Mouse (Mus musculus) monocyte, adult 2 months (primary cell): ENCODE measurements around the gene Marco.

ENCODE experiments used
- DNase-seq, 2 experiments: peaks; one replicate each; pipeline ENCODE4 v3.0.0; 2022; ENCODE audit warnings: low spot score in 2 of 2, low read depth in 1 of 2

The Marco gene

DNA sequence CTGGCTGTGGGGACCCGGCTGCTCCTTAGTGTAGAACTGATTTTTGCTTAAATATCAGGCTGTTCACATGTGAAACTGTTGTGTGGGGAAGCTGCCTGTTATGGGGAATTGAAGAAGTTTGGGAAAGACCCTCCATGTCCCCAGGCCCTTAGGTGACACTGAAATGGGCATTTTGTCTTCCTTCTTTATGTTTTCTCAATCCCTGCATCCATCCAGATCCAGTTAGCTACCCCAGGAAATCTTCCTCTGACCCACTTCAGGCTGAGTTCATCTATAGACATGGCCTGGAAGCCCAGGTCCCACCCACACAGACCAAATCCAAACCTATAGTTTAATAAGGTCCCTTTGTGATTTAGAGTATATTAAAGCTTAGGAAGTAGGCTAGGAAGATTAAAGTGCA lies at the start of gene Marco:
TSS of gene Marco (minus strand) at position 101 of the 400 bp plus-strand sequence.
- no peak for DNase-seq

DNA sequence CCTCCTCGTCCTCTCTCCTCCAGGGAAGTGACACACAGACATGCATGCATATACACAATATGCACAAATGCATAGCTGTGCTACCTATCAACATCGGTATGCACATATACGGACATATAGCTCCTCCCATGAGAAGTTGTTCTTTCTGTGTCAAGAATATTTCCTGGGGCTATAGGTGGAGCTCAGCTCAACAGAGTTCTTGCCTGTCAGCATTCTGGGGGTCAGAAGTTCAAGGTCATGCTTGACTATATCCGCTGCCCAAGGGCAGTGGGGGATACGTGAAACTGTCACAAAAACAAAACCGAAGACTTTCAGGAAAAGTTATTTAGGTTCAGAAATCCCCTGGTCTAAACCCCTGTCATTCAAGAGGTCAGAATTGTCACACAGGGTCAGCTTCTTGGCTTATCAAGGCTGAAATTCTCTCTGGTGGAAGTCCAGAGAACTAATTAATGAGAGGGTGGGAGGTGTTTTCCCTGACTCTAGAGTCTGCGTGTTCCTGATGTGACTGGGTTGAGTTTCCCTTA lies 34.7 kb upstream of the Marco start:
- no peak for DNase-seq

DNA sequence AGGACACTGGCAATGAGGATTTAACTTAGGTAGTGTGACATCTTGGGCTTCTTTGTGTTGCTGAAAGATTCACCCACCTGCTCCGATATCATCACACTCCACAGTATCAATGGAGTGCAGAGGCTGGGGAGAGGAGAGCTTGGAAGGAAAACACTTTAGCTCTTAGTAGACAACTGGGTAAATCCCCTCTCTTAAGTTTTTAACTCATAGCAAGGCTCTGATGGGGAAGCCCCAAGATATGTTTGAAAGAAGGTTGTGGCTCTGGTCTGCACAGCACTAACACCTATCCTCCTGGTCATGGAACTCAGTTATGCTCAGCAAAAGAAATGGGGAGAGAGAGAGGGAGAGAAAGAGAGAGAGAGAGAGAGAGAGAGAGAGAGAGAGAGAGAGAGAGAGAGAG lies 32.2 kb upstream of the Marco start:
- no peak for DNase-seq

DNA sequence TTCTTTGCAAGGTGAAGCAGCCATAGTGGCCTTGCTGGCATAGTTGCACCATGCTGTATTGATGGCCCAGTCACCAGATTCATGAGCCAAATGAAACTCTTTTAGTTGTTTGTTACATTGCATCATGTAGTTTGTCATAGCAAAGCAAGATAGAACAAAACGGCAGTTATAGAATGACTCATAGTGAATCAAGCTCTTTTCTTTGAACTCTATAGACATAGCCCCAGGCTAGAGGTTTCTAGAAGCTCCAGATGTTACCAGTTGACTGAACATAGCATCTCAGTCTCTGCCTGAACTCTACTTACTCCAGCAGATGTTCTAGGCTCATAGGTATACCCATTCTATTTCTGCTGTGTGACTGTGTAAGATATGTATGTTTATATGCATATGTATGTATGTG lies 31.1 kb upstream of the Marco start:
- no peak for DNase-seq

DNA sequence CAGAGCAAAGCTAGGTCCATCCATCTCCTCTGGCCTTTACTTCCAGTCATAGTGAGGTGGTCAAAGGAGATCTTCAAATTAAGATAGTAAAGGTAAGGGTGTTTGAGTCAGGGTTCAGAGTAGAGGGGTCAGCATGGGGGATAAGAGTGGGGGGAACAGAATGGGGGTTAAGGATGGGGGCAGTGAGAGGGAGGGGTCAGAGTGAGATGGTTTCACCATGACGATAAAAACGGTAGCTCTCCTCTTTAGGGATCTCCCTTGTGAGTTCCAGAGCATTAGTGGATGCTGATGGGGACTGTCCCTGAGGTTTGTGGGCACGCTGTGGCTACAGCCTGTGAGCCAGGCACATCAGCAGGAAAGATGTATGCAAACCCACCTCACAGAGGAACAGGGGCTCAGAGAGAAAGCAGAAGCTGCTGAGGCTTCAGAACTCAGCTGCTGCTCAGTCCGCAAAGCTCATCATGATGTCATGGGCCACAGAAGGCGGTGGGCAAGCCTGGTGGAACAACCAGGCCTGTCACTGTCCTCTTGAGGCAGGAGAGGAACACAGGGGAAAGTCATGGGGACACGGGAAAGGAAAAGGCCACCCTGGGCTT lies 27.6 kb upstream of the Marco start:
- no peak for DNase-seq

DNA sequence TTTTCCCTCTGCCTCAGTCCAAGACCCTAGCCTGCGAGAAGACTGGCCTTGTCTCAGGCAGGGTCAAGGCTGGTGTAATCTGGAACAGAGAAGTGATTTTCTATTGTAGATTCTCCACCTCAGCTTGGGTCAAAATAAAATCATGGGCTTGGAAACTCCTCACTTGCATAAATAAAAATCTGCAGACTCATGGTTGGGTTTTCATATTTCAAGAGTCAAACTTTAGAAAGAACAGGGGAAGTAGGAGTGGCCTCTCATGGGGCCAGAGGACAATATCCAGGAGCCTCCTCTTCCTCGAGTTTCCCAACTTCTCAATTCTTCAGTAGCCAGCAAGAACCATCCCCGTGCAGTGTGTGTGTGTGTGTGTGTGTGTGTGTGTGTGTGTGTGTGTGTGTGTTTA lies 26.9 kb upstream of the Marco start:
- no peak for DNase-seq

DNA sequence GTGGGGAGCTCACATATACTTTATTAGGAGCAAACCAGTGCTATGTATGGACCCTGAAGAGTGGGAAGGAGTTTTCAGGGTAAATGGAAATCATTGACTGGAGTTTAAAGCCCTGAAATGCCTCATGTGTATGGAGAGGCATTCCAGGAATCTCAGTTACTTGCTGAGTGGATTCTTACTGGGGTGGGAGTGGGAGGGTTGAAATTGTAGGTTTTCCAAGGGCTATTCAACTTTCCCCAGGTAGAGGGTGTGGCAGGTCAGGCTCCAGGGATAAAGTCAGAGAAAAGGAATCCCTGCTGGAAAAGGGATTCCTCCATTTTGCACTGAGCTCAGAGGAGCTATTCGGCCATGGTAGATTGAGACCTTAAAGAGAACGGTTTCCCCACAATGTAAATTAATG lies 25.1 kb upstream of the Marco start:
- no peak for DNase-seq

DNA sequence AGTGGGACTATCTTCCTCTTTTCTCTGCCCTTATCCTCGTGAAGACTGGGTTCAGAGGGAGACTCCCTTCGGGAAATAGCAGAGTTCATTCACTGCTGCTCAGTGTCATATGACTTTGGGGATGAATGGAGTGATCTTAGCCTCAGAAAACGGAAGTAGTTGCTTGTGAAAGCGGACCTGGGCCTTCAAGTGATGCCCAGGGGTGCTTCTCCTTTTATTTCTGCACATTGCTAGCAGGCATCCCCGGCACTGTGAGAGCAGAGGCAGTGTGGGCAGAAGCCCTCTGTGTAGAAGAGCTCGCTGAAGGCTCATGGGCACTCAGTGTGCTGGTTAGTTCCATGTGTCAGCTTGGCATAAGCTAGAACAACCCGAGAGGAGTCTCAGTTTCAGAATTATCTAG lies 12.8 kb upstream of the Marco start:
- DNase-seq, result peak; percentile 29

DNA sequence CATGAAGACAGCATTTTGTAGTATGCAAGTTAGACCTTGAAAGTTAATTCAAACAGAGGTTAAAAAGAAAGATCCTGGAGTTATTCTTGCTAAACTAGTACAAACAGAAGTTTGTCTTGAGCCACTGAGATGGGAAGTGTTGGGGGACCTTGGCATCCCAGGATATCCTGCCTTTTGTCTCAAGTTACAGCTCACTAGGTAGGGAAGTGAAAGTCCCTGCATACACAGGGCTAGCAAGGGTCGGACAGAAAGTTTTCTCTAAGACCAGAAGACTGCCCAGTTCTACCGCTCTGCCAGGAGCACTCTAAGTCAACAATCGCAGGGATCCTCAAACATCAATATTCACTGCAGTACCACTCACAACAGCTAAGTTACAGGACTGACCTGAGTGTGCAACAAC lies 5.5 kb upstream of the Marco start:
- no peak for DNase-seq

DNA sequence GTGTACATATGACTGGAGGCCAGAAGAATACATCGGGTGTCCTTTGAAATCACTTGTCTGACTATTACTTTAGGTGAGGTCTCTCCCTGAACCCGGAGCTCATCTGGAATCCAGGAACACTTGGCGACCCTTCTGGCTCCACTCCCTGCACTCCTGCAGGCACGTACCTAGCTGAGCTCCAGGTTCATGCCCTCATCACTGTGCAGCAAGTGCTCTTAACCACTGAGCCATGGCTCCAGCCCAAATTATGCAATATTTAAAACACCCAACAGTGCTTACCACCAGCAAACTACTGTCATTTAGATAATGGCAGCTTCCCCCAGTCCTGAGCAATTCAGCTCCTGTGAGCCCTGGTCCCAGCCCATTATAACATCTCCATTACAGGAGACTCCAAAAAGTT lies 4.2 kb upstream of the Marco start:
- no peak for DNase-seq

DNA sequence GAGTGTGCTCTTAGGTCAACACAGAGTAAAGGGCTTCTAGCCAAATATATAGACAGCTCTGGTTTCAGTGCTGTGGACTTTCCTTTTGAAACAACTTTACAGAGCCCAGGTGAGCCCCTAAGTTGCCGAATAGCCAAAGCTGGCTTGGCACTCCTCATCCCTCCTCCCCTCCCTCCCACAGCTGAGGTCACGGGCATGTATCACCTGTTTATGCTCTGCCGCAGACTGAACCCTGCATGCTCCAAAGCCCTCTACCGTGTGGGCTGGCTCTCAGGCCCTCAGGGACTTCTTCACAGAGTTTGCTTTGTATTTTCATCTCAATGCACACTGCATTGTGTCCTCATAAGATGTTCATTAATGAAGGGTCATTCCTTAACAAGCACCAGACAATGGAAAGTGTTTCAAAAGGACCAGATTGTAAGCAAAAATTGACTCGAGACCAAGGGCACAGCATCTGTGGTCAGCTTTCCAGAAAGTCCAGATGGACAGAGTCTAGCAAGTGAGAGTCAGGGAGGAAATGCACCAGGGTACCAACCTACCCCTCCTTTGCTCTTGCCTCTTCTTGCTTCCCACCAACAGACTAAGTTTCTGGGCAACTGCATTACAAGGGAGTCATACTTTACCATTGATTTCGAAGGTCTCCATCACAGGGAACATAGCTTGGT lies 646 bp downstream of the Marco start:
- DNase-seq, result no peak

DNA sequence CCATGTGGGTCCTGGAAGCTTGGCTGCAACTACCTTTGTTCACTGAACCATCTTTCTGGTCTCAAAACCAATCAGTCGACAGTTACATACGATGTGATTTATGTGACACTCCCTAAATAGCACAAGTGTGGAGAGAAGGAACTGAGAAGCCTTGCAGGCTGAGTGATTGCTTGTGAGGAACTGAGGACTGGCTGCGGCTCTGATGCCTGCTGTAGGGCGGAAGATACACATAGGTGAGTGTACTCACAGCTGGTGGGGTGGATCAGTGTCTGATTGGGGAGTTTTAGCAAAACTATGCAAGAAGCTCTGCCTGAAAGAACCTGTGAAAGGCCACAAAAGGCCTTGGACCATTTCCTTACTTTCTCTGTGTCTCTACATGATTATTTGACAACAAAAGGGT lies 3.3 kb downstream of the Marco start:
- DNase-seq, result no peak

DNA sequence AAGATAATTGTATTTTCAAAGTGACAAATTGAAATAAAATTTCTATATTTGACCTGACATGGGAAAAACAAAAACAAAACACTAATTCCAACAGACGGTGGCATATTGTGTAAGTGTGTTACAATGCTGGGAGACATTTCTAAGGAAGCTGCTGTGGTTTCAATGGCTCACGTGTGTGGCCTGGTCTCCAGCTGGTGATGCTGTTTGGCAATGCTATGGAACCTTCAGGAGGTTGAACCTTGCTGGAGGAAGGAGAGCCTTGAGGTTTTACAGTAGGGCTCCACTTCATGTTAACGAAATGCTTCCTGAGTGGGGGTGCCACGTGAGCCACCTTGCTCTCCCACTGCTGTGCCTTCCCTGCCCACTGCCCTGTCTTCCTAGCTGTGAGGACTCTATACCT lies 6.8 kb downstream of the Marco start:
- no peak for DNase-seq

DNA sequence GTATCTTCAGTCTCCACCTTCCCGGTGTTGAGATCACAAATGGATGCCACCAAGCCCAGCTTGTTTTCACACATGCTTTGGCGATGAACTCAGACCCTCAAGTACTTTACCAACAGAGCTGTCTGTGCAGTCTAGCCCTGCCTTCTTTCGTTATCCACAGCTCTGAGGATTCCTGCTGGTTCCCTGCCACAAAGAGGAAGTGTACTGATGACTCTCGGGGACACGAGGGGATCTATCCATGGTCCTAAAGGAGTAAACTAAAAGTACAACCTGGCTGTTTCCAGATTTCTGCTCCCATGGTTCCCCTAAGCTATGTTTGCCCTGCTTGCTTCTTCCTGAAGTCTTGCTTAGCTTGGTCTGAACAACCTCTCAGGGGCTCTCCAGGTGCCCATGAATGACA lies 23.9 kb downstream of the Marco start:
- DNase-seq, result no peak

DNA sequence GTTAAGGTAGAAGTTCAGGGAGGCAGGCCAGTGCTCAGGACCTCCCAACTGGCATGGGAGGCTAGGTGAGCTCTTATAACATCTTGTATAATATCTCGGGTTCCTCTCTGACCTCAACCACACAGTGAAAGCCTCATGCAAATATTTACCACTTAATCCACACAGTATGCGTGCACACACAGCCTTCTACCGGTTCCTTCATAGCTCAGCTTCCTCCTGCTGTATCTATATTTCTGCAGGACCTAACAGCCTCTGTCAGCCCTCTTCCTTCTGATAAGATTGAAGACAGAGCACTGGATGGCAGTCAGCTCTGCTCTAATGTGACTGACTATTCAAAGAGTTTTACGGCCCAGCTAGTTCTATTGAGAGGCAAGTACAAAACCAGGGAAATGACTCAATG lies 30.0 kb downstream of the Marco start:
- no peak for DNase-seq

DNA sequence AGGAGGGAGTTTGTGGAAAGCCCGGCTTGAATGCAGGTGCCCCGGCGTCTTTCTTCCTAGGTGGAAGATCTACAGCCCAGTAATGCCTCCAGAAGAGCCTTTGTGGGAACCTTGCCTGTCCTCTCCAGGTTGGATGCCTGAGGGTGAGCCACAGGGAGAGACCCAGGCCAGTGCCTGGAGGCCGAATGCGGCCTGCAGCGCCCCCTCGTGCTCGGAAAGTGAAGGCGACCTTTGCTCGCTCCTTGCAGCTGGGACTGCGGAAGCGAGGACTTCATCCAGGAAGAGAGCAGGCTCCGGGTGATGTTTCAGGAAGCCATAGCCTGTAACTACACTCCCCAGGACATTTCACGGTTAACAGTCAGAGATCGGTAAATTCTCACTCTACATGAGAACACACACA lies 35.9 kb downstream of the Marco start:
- DNase-seq, result no peak

DNA sequence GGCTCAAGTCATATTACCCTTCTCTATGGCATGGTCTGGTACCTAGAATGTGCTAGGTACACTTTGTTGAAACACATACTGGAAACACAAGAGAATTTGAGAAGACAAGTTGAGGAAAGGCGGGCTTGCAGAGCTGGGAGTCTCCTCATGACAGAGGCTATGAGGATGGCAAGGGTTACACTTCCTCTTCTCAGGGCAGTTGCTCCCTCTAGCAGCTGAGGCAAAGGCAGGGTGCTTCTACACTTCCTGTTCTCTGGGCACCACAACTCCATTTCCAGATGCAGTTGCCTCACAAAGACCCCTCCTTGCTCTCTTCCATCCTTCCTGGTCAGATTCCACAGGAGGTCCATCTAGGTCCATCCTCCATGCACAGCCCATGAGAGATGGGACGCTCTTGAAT lies 37.5 kb downstream of the Marco start:
- peak; percentile 4 to 11 for DNase-seq

DNA sequence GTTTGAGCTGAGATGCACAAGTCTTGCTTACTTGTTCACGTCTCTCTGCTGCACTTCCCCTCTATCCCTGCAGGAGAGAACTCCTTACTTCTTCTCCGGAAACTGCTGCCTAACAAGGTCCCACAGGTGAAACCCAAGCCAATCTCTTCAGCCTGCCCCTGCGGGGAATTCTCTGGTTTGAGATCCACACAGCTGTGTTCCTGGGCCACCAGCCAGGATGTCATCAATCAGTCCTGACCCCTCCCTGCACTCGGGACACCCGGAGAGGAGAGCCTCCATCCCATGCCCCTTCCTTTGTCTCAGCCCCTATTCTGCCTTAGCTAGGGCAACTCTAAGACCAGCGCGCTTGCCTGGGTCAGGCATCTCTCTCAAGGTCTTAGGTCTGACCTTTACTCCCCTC lies 38.1 kb downstream of the Marco start:
- no peak for DNase-seq

DNA sequence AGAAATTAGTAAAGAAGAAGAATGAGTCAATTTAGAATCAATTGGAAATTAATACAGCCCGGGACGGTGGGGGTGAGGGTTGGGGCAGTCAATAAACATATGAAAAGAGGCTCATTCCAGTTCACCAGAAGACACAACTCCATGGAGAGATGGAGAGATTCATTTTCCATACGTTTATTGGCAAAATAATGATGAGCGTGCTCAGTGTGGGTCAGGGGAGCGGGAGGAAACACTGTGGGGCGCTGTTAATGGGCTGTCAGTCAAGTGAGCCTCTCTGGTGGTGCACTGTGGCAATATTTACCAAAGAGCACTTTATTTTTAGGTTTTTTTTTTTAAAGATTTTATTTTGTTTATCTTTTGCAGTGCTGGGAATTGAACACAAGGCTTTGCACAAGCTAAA lies 45.8 kb downstream of the Marco start:
- no peak for DNase-seq

DNA sequence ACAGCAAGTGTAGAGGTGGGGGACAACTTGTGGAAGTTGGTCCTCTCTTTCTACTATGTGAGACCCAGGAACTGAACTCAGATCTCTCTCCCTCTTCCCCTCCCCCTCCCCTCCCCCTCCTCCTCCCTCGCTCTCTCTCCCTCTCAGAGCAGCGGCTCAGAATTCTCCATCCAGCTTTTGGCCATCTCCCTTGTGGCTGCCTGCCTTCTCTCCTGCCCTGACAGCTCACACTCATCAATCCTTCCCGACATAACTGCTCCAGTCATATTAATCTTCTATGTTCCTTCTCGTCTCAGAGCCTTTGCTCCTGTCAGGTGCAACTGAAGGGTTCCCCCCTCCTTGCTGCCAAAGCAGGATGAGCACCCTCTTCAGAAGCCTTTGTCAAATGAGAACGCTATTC lies 46.3 kb downstream of the Marco start:
- DNase-seq, result no peak

DNA sequence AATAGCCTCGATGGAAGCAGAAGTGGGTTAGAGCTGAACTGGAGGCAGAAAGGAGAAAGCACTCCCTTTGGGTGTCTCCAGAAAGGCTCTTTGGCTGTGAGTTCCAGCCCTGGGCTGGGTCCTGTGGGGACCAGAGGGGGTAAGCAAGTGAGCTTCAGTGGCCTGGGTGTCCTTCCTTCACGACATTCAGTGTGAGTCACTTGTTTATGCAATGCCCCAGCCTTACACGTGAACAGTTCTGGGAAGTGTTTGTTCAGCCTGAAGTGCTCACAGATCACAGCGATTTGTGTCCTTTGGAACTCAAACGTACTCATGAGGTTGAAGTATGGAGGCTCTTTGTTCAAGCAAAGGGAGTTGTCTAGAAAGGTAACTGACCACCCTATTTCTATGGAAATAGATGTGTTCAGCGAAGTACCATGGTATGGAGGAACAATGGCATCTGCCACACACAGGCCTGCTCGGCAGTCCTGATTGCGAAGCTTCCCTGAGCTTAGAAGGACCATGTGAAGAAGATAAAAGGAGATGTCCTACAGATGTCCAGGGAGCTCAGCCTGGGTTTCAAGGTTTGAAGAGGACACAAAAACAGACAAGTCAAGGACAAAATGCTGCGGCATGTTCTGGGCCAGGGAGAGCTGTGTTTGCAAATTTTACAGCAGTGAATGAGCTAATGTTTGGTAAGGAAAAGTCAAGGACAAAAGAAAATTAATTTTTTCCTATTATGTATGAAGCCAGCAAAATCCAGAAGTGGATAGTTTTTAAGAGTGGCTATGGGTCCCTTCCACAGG lies 53.1 kb downstream of the Marco start:
- no peak for DNase-seq

DNA sequence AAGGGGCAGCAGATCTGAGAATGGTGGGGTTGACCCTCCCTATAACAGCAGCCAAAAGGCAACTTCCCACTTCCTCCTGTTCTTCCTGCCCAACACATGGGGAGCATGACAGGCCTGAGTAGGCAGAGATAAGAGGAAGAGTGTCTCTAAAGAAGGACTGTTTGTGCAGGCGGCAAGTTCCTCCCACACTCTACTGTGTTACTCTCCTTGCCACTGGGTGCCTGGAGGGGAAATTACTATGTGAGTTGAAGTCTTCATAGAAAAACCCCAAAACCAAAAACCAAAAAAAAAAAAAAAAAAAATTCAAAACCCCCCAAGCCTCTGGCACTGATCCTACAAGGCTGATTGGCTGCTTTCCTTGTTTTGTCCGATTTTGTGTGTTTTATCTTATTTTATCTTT lies 55.2 kb downstream of the Marco start:
- no peak for DNase-seq
